Mouse (Mus musculus) liver, embryonic 14.5 days (tissue): ENCODE results near the gene Fermt3. TPM values are rescaled to one million over a fixed set of nuclear protein-coding genes. Genes with fewer than 3 reads are reported as not detected.

ENCODE experiments used
- ATAC-seq: fragments of 200-750 bp; cut with Nextera tagmentation; 2 replicates; pipeline ENCODE4 v1.8.0; 2017; ENCODE audit warnings: moderate number of reproducible peaks, mild to moderate bottlenecking, moderate library complexity; ENCODE audit not compliant: insufficient read depth
- DNase-seq, 3 experiments: peaks; one replicate each; pipeline ENCODE4 v3.0.0-alpha.2; 2012 to 2013; ENCODE audit warnings: low read depth in 3 of 3, low spot score in 3 of 3
- H3K27ac ChIP-seq: fragments of 300-500 bp; sonication (generic); 2 replicates; pipeline ENCODE4 v1.5.1; 2014; ENCODE audit warnings: moderate library complexity, mild to moderate bottlenecking, control low read depth, inconsistent platforms
- H3K27me3 ChIP-seq: fragments of 300-500 bp; sonication (generic); 2 replicates; pipeline ENCODE4 v1.6.1; 2014; ENCODE audit warnings: mild to moderate bottlenecking, low read length, moderate library complexity; ENCODE audit not compliant: control insufficient read depth, insufficient read depth
- H3K36me3 ChIP-seq: fragments of 300-500 bp; sonication (generic); replicated peaks from 2 replicates; pipeline ENCODE4 v1.6.1; 2014; ENCODE audit warnings: low read depth; ENCODE audit not compliant: control insufficient read depth, insufficient read depth
- H3K4me1 ChIP-seq, 2 experiments: fragments of 200-500 bp in 1 of 2; fragments of 300-500 bp in 1 of 2; sonication (generic) in 1 of 2; replicated peaks; 2 replicates each; pipeline ENCODE4 v1.6.1; 2012 to 2014; ENCODE audit warnings: antibody characterized with exemption in 1 of 2, inconsistent platforms in 1 of 2, low read length in 1 of 2; ENCODE audit not compliant: control insufficient read depth in 2 of 2, insufficient read depth in 2 of 2
- H3K4me2 ChIP-seq: fragments of 300-500 bp; sonication (generic); 2 replicates; pipeline ENCODE4 v1.6.1; 2014; ENCODE audit warnings: low read depth, mild to moderate bottlenecking, control low read depth, moderate library complexity
- H3K4me3 ChIP-seq, 2 experiments: fragments of 200-500 bp in 1 of 2; fragments of 300-500 bp in 1 of 2; sonication (generic) in 1 of 2; 2 replicates each; pipeline ENCODE4 v1.5.1; 2012 to 2014; ENCODE audit warnings: low read depth in 2 of 2, low read length in 2 of 2, mild to moderate bottlenecking in 2 of 2, control low read depth in 1 of 2, inconsistent platforms in 1 of 2, moderate library complexity in 1 of 2; ENCODE audit not compliant: insufficient read depth in 1 of 2
- H3K9ac ChIP-seq: fragments of 300-500 bp; sonication (generic); replicated peaks from 2 replicates; pipeline ENCODE4 v1.6.1; 2014; ENCODE audit warnings: mild to moderate bottlenecking, control low read depth, moderate library complexity
- H3K9me3 ChIP-seq: fragments of 300-500 bp; sonication (generic); 2 replicates; pipeline ENCODE4 v1.6.1; 2016; ENCODE audit warnings: low read length, mixed read lengths; ENCODE audit not compliant: control insufficient read depth
- CTCF ChIP-seq: IDR thresholded peaks from 2 replicates; pipeline ENCODE4 v1.5.1; 2016; ENCODE audit warnings: antibody characterized with exemption, low read depth, control low read depth
- EP300 ChIP-seq: IDR thresholded peaks from 2 replicates; pipeline ENCODE4 v1.6.1; 2016; ENCODE audit warnings: antibody characterized with exemption, low read depth
- WGBS: fragments of 180-500 bp; shearing (Covaris S2); extraction: QIAGEN DNeasy Blood & Tissue Kit; methylation state at CpG from one replicate; pipeline ENCODE4 v1.1.7; 2014; ENCODE audit not compliant: insufficient replicate concordance; 5-methylcytosine and 5-hydroxymethylcytosine counted together
- polyA plus RNA-seq, 2 experiments: library from polyadenylated mRNA; depleted of rRNA in 1 of 2; stranded (reverse) in 1 of 2; unstranded in 1 of 2; fragments of >200 nt; fragmentation: Nextera tagmentation in 1 of 2; extraction: Ambion mirVana in 1 of 2; gene quantifications; 2 replicates each; pipeline versions ENCODE4 v1.2.1 to v1.2.3; 2012 to 2014

Gene Fermt3
- polyA plus RNA-seq, 2 experiments = 58.1 to 72.2 TPM

DNA sequence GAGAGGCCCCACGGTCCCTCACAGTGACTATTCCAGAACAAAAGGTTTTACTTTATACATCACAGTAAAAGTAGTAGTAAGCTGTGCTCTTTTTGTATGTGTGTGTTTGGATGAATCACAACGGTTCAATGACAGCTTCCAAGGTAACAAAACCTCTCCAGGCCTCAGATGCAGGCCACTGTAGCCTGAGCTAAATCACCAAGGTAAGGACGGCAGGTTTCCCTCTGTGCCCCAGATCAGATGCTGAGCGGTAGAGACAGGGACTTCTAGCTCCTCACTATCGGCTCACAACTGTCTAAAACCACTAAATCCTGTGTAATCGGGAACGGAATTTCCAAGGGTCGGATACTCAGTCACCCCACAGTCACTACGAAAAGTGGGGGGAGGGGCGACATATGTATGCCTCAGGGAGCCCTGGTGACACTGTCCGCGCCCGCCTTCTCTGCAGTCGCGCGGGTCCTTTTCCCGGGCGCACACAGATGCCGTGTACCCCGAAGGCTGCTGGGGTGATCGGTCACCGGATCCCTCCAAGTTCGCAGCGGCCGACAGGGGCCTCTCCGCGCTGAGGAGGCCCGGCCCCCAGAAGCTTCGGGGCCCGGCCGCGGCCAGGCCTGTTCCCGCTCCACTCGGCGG is 19.9 kb upstream of the Fermt3 start:
- no peaks in the 10 kb centered on the region for H3K27me3 ChIP-seq
- TF ChIP-seq EP300 (no peak), CTCF (no peak)
- no peaks in the 10 kb centered on the region for H3K9me3 ChIP-seq
- DNase-seq = peak in 1 of 3 experiments; percentile 55
- peak; percentile 3 for ATAC-seq
- WGBS = under 1% methylated on average over 35 of the region's 35 CpGs
- H3K4me2 ChIP-seq = peak overlapping the region; percentile 78
- H3K4me1 ChIP-seq = peaks cover 18 to 28% of the 10 kb centered on the region in 2 experiments; a peak in 3 of 4 replicates
- H3K36me3 ChIP-seq = peaks cover 13% of the 10 kb centered on the region
- H3K4me3 ChIP-seq = peak overlapping the region; percentile 90 to 94
- peak overlapping the region; percentile 94 for H3K9ac ChIP-seq
- H3K27ac ChIP-seq = peak overlapping the region; percentile 67

- H3K36me3 ChIP-seq = peaks cover 60% of the 10 kb centered on the region
- WGBS = 90% methylated on average over 5 of the region's 5 CpGs
Measured at GRCm38 (mm10) chr19:7034006-7034405, 14.7 kb upstream of the Fermt3 start.

GRCm38 (mm10) chr19:7029531-7029930 is 10.3 kb upstream of the Fermt3 start:
- Histone ChIP-seq H3K9ac (no peak overlapping the region), H3K27me3 (no peaks in the 10 kb centered on the region), H3K27ac (no peak overlapping the region), H3K4me1 (no peaks in the 10 kb centered on the region), H3K36me3 (peaks cover 92% of the 10 kb centered on the region), H3K4me3 (no peak overlapping the region), H3K9me3 (no peaks in the 10 kb centered on the region), H3K4me2 (no peak overlapping the region)
- WGBS = 85% methylated on average over 5 of the region's 5 CpGs
- ATAC-seq = no peak
- DNase-seq = no peak
- TF ChIP-seq EP300 = no peak
- TF ChIP-seq CTCF = no peak

More at GRCm38 (mm10) chr19:7034006-7034405, 14.7 kb upstream of the Fermt3 start:
- DNase-seq (no peak), ATAC-seq (no peak)
- H3K4me1 ChIP-seq = peaks cover 16 to 18% of the 10 kb centered on the region in 2 experiments; a peak in 3 of 4 replicates
- H3K9me3 ChIP-seq = no peaks in the 10 kb centered on the region
- H3K27me3 ChIP-seq = no peaks in the 10 kb centered on the region
- no peak overlapping the region for H3K4me3 ChIP-seq
- H3K27ac ChIP-seq = no peak overlapping the region
- no peak overlapping the region for H3K4me2 ChIP-seq
- TF ChIP-seq EP300 = no peak
- peak; percentile 17; the same call in 1 of the 2 replicates for TF ChIP-seq CTCF
- no peak overlapping the region for H3K9ac ChIP-seq

- DNase-seq (peak; percentile 50 to 64 (median 52)), ATAC-seq (no peak)
- peak overlapping the region; percentile 98 for H3K27ac ChIP-seq
- no peaks in the 10 kb centered on the region for H3K9me3 ChIP-seq
- H3K4me3 ChIP-seq = peak overlapping the region; percentile 20 to 80; a peak in 2 of 4 replicates
- peaks cover 19 to 29% of the 10 kb centered on the region in 2 experiments for H3K4me1 ChIP-seq
- no peaks in the 10 kb centered on the region for H3K27me3 ChIP-seq
- TF ChIP-seq EP300 (no peak), CTCF (peak; percentile 93)
- WGBS = 18% methylated on average over 3 of the region's 3 CpGs
- H3K9ac ChIP-seq = no peak overlapping the region; the same call in 1 of the 2 replicates
- H3K4me2 ChIP-seq = peak overlapping the region; percentile 98
- H3K36me3 ChIP-seq = peaks cover 55% of the 10 kb centered on the region
Measured at GRCm38 (mm10) chr19:7020224-7020641, 964 bp upstream of the Fermt3 start.

DNA sequence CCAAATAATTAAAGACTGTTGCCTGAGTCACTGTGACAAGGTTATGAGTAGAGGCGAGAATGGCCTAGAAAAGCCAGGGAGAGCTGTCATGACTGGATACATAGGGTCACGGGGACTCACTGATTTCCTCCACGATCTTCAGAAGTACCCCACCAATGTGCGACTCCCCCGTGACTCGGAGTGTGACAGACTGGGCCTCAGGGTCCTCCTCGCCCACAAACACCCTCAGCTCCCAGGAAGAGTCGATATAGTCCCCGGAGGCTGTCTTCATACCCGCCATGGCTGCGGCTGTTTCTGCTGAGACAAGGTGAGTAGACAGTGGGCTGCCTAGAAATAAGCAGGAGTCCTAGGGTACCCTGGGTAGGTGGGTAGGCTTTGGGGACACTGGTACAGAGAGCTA is 723 bp downstream of the Fermt3 start:
- TF ChIP-seq EP300 (no peak), CTCF (no peak)
- H3K9me3 ChIP-seq = no peaks in the 10 kb centered on the region
- peak; percentile 5; the same call in 1 of the 2 replicates for ATAC-seq
- peak overlapping the region; percentile 98 for H3K4me2 ChIP-seq
- peak overlapping the region; percentile 98 for H3K27ac ChIP-seq
- H3K36me3 ChIP-seq = peaks cover 49% of the 10 kb centered on the region
- no peak for DNase-seq
- H3K27me3 ChIP-seq = no peaks in the 10 kb centered on the region
- peak overlapping the region; percentile 73 to 80 for H3K4me3 ChIP-seq
- H3K4me1 ChIP-seq = peaks cover 19 to 29% of the 10 kb centered on the region in 2 experiments
- H3K9ac ChIP-seq = peak overlapping the region; percentile 95
- 10% methylated on average over 11 of the region's 11 CpGs for WGBS
